ENCODE assay signal across 16 mouse cellular contexts in genomic region chr9:22837702-22838210, GRCm38 (mm10).
DNase-seq lines count a peak whose midpoint lies in the region; ATAC-seq lines count a peak whose summit lies in the region.
"Had no signal": no experiment of that assay in that cellular context is flagged by ENCODE, and none has a peak within 500 bp of the region (broad histone marks: within the 10 kb centered on the region; RNA-seq: fewer than 3 reads in every experiment).

No protein-coding gene starts in this region.

- H3K4me2 ChIP-seq in kidney, embryonic 16.5 days (replicated peaks; ENCODE audit: low read depth, low read length): no peak overlapping the region
- H3K4me2 ChIP-seq: embryonic facial prominence, embryonic 15.5 days; heart, embryonic 11.5 days had no signal

- no peak overlapping the region for H3K27ac ChIP-seq in kidney, embryonic 16.5 days (ENCODE audit: low read length)
- H3K27ac ChIP-seq: embryonic facial prominence, embryonic 15.5 days; kidney, postnatal 0 days had no signal

- no peak overlapping the region for H3K9ac ChIP-seq in kidney, embryonic 16.5 days (replicated peaks; ENCODE audit: low read length)
- H3K9ac ChIP-seq: embryonic facial prominence, embryonic 15.5 days had no signal

- H3K36me3 ChIP-seq in kidney, embryonic 16.5 days (ENCODE audit: insufficient read depth, low read length): no peaks in the 10 kb centered on the region
- H3K36me3 ChIP-seq: embryonic facial prominence, embryonic 15.5 days had no signal

- peaks cover 10% of the 10 kb centered on the region for H3K4me1 ChIP-seq in kidney, embryonic 16.5 days (ENCODE audit: insufficient read depth, low read length)

- peak; percentile 39; the same call in 1 of the 2 replicates for ATAC-seq in kidney, embryonic 16.5 days (ENCODE audit: low FRiP score, low TSS enrichment)
- ATAC-seq: intestine, embryonic 16.5 days had no signal

- H3K4me3 ChIP-seq in kidney, embryonic 16.5 days (ENCODE audit: low read length): no peak overlapping the region
- H3K4me3 ChIP-seq: embryonic facial prominence, embryonic 15.5 days had no signal

- 35% methylated on average over 4 of the region's 4 CpGs for WGBS in kidney, embryonic 16.5 days

- H3K27me3 ChIP-seq in kidney, embryonic 16.5 days (ENCODE audit: insufficient read depth, low read length): no peaks in the 10 kb centered on the region
- H3K27me3 ChIP-seq: embryonic facial prominence, embryonic 15.5 days had no signal

- DNase-seq in embryo, embryonic 10.5 days (ENCODE audit: low spot score): peak; percentile 46
- no peak for DNase-seq in embryo, embryonic 10 days (ENCODE audit: low spot score)
- DNase-seq in kidney, postnatal 36 days: no peak
- DNase-seq in retina, postnatal 1 day: peak; percentile 40
- DNase-seq in retina, embryonic 14.5 days (ENCODE audit: low spot score): no peak
- DNase-seq in yolk sac, embryonic 10.5 days (ENCODE audit: low spot score): peak; percentile 15
- DNase-seq in cerebellum, postnatal 14 days: no peak
- DNase-seq: adrenal gland, postnatal 14 days; cerebellum, postnatal 25 days; gastrocnemius, postnatal 14 days; midbrain, embryonic 14.5 days had no signal

- H3K9me3 ChIP-seq in kidney, embryonic 16.5 days (ENCODE audit: low read length): no peaks in the 10 kb centered on the region
- H3K9me3 ChIP-seq: embryonic facial prominence, embryonic 15.5 days had no signal

Comparison
In these comparisons a context has a peak if more than half of its experiments do, and no peak if none do; other contexts are left out.
1. DNase-seq: peak in embryo, embryonic 10.5 days (single experiment), retina, postnatal 1 day (single experiment) and yolk sac, embryonic 10.5 days (single experiment); none in embryo, embryonic 10 days (single experiment), kidney, postnatal 36 days (0 of 2), retina, embryonic 14.5 days (single experiment) and cerebellum, postnatal 14 days (0 of 2).